10 mouse cellular contexts compared by ENCODE assay signal in the genomic region with DNA sequence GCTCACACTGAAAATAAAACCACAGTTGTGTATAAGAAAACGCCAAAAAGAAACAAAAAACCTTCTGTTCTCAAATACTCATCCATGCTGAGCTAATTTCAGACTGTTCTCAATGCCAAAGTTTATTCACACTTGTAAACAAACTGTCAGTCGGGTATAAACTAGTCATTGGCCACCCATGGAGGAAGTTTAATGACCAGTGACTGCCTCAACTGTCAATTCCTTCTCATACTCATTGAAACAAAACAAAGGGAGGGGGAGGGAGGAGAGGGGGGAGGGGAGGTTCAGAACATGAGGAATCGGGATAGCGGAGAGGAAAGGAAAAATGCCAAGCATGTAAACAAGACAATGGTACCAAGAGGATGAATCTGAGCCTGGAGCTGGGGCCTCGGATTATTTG. TPM values are rescaled to one million over a fixed set of nuclear protein-coding genes. Genes with fewer than 3 reads are reported as not detected.
DNase-seq lines count a peak whose midpoint lies in the region; ATAC-seq and TF ChIP-seq lines count a peak whose summit lies in the region.
"Had no signal": no experiment of that assay in that cellular context is flagged by ENCODE, and none has a peak within 500 bp of the region (broad histone marks: within the 10 kb centered on the region; RNA-seq: fewer than 3 reads in every experiment).

No protein-coding gene starts in this region.

- peak; percentile 38; the same call in 1 of the 2 replicates for ATAC-seq in hindbrain, embryonic 12.5 days (ENCODE audit: low FRiP score)
- ATAC-seq: liver, postnatal 0 days had no signal

- WGBS in liver, adult 2 months = 64% methylated on average over 5 of the region's 5 CpGs
- WGBS in hindbrain, embryonic 12.5 days = 41% methylated on average over 5 of the region's 5 CpGs

- no peak overlapping the region for H3K27ac ChIP-seq in liver, adult 2 months (replicated peaks; ENCODE audit: insufficient read depth, low read depth, low read length)
- H3K27ac ChIP-seq in hindbrain, embryonic 12.5 days = no peak overlapping the region
- H3K27ac ChIP-seq: kidney, postnatal 0 days; stomach, embryonic 15.5 days had no signal

- peak; percentile 25 for DNase-seq in liver, adult 2 months (ENCODE audit: extremely low read depth, low read depth, low spot score)
- DNase-seq in liver = no peak
- peak; percentile 67 for DNase-seq in brain, adult 2 months (ENCODE audit: low read depth, low spot score)
- peak; percentile 9 for DNase-seq in mesoderm, embryonic 11.5 days (ENCODE audit: low read depth, low spot score)
- DNase-seq in ovary, postnatal 36 days (ENCODE audit: low spot score) = no peak
- DNase-seq in left cerebral cortex, postnatal 36 days (ENCODE audit: low spot score in 2 of 2) = no peak
- DNase-seq: liver, postnatal 0 days had no signal

- H3K4me2 ChIP-seq in hindbrain, embryonic 12.5 days (replicated peaks) = no peak overlapping the region
- H3K4me2 ChIP-seq: stomach, embryonic 15.5 days had no signal

- no peak for TF ChIP-seq CTCF in liver, adult 2 months (IDR thresholded peaks at IDR 0.05; ENCODE audit: low read depth, low read length)

- H3K79me2 ChIP-seq in liver, adult 2 months (ENCODE audit: control insufficient read depth, insufficient read depth, low read length) = peaks cover 3% of the 10 kb centered on the region; the same call in 1 of the 2 replicates

- H3K4me1 ChIP-seq in liver, adult 2 months (ENCODE audit: control insufficient read depth, insufficient read depth, low read length) = peaks cover 3% of the 10 kb centered on the region
- H3K4me1 ChIP-seq in hindbrain, embryonic 12.5 days = peaks cover 2% of the 10 kb centered on the region; the same call in 1 of the 2 replicates
- H3K4me1 ChIP-seq: stomach, embryonic 15.5 days had no signal

- H3K9ac ChIP-seq in liver, adult 2 months (ENCODE audit: low read depth, low read length) = no peak overlapping the region
- H3K9ac ChIP-seq in hindbrain, embryonic 12.5 days = no peak overlapping the region
- H3K9ac ChIP-seq: liver, postnatal 0 days; stomach, embryonic 15.5 days had no signal

- H3K27me3 ChIP-seq in liver, adult 2 months (ENCODE audit: control insufficient read depth, insufficient read depth, low read length) = no peaks in the 10 kb centered on the region
- no peaks in the 10 kb centered on the region for H3K27me3 ChIP-seq in hindbrain, embryonic 12.5 days
- H3K27me3 ChIP-seq: stomach, embryonic 15.5 days had no signal

- intact Hi-C loops in left cerebral cortex, postnatal 36 days (cut with DNase I) = no loop called here

- no peak overlapping the region for H3K4me3 ChIP-seq in liver, adult 2 months (ENCODE audit: insufficient read depth, low read depth, low read length)
- H3K4me3 ChIP-seq in hindbrain, embryonic 12.5 days = no peak overlapping the region
- H3K4me3 ChIP-seq: stomach, embryonic 15.5 days had no signal

- peaks cover 39% of the 10 kb centered on the region for H3K36me3 ChIP-seq in liver, adult 2 months (ENCODE audit: control insufficient read depth, insufficient read depth, low read length)
- H3K36me3 ChIP-seq in hindbrain, embryonic 12.5 days = peaks cover 38% of the 10 kb centered on the region

- no peaks in the 10 kb centered on the region for H3K9me3 ChIP-seq in hindbrain, embryonic 12.5 days (replicated peaks)
- H3K9me3 ChIP-seq: stomach, embryonic 15.5 days had no signal

- no peak for TF ChIP-seq POLR2A in liver, adult 2 months (IDR thresholded peaks at IDR 0.05; ENCODE audit: extremely low read depth, insufficient read depth, low read length)

RNA-seq across cellular contexts. Expression of gene Wdr37, which starts 41.9 kb away (rescaled TPM):
- total RNA-seq in liver, adult 2 months (2014; rRNA removed) = 8.4 and 8.5 TPM in 2 replicates
- 3.1 and 5.1 TPM in 2 replicates for polyA plus RNA-seq in liver, adult 2 months (2012; rRNA removed)
- polyA plus RNA-seq in hindbrain, embryonic 12.5 days (2016; fragmentation: Nextera tagmentation; extraction: Ambion mirVana) = 56.7 and 62.9 TPM in 2 replicates
- 100 to 1,000 TPM; 104 TPM for total RNA-seq in left cerebral cortex, postnatal 36 days (2021)

RNA-seq across cellular contexts. Expression of gene Idi1, which starts 55.5 kb away (rescaled TPM):
- total RNA-seq in liver, adult 2 months (2014; rRNA removed) = 164 and 228 TPM in 2 replicates
- polyA plus RNA-seq in liver, adult 2 months (2012; rRNA removed) = 52.6 and 56.8 TPM in 2 replicates
- polyA plus RNA-seq in hindbrain, embryonic 12.5 days (2016; fragmentation: Nextera tagmentation; extraction: Ambion mirVana) = 104 and 109 TPM in 2 replicates
- total RNA-seq in left cerebral cortex, postnatal 36 days (2021) = 10 to 100 TPM; 37.6 to 42.2 TPM

Comparison
In these comparisons a context has a peak if more than half of its experiments do, and no peak if none do; other contexts are left out.
1. DNase-seq: peak in liver, adult 2 months (single experiment), brain, adult 2 months (single experiment) and mesoderm, embryonic 11.5 days (single experiment); none in liver (single experiment), ovary, postnatal 36 days (single experiment) and left cerebral cortex, postnatal 36 days (0 of 2).
2. RNA of gene Wdr37, which starts 41.9 kb away (total RNA-seq): 104 TPM in left cerebral cortex, postnatal 36 days; 8.4 to 8.5 TPM in liver, adult 2 months; every median in the first group is over 10 times any median in the second.